Mouse (Mus musculus) megakaryocyte-erythroid progenitor cell, adult 5-6 weeks (primary cell): Measurements from ENCODE around the gene Fdx1. TPM values are rescaled to one million over a fixed set of nuclear protein-coding genes. Genes with fewer than 3 reads are reported as not detected.

Experiments used
- ATAC-seq: replicated peaks from 2 replicates; pipeline ENCODE4 v1.8.0; 2016; ENCODE audit warnings: mild to moderate bottlenecking, inconsistent platforms; ENCODE audit not compliant: severe bottlenecking, poor library complexity, low FRiP score, low TSS enrichment
- total RNA-seq, 2 experiments: library from RNA; stranded (forward) in 1 of 2; stranded (reverse) in 1 of 2; fragments of 200-1000, 215-1000 nt in 1 of 2; fragments of >200 nt in 1 of 2; fragmentation: Nextera tagmentation in 1 of 2; gene quantifications; 2 replicates each; pipeline ENCODE4 v1.2.3; 2014 to 2017

Gene Fdx1
- total RNA-seq, 2 experiments from 2014 or later = 1.3 to 16.5 TPM

DNA sequence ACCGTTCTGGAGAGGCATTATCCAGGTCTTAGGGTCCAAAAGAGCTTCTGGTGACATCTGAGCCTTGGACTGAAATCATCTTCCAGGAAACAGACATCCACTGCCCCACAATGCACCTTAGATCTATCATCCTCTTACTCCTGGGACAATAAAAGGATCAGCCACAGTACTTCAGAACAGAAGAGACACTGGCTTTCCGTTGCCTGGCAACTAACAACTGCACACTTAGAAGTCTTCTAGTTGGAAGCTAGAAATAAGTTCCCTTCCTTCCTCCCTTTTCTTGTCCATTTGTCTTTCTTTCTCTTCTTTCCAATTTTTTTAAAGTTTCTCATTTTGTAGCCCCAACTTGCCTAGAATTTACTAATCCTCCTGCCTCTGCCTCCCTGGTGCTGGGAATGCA lies 40.6 kb downstream of the Fdx1 start:
- ATAC-seq = no peak

DNA sequence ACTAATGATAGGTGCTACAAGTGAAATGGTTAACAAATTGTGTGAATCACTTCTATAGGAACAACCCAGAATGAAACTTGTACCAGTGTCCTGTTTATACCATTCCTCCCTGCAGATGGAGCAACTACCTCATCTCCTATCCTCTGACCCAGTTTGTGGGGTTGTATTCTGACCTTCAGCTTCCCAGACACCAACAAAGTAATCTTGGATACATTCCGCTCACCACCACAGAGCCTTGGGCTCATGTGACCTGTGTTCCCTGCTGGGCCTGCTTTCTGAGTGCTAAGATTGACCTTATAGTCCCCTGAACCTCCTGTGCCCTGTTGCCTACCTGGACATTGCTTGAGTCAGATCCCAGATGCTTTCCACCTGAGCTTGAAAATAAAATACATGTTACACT lies 47.8 kb downstream of the Fdx1 start:
- no peak for ATAC-seq

DNA sequence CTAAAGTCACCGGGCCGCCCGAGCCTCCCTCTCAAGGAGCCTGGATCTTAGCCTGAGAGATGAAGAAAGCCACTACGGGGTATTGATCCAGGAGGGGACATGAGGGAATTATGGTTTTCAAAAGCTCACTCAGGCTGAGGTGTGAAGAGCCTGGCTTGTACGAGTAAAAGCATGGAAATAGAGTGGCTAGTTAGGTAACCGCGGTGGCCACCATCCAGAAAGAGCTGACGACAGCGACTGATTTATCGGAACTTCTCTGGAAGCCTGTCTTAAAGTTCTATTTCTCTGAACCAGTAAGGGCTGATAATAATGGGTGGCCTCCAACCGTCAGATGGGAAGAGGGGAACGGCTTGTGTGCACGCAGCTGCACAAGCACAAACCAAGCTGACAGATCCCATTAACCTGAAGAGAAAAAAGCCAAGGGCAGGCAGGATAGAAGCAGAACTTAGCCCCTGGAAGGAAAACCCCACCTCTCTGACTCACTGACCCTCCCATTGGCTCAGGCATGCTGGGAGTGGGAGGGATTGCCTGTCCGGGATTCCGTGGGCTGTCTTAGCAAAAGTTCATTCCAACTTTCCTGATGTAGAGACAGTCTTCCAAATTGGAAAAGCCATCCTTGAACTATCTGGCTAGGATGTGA lies 48.8 kb downstream of the Fdx1 start:
- ATAC-seq = no peak

DNA sequence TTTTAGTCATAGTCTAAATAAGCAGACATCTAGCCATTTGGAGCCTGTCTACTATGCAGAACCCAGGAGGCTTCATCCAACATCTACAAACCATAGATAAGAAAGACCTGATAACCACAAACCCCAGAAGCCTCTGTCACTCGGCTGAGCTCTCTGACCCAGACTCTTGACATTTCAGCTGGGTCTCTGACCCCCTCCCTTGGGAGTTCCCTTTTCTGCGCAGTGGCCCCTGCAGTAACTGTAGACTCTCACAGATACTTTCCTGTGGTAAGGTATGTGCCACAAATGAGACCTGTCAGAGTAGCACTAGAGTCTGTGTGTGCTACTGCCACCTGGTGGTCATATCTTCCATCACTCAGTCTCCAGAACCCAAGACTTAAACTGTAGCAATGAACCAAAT lies 54.5 kb downstream of the Fdx1 start:
- peak; percentile 94 for ATAC-seq

DNA sequence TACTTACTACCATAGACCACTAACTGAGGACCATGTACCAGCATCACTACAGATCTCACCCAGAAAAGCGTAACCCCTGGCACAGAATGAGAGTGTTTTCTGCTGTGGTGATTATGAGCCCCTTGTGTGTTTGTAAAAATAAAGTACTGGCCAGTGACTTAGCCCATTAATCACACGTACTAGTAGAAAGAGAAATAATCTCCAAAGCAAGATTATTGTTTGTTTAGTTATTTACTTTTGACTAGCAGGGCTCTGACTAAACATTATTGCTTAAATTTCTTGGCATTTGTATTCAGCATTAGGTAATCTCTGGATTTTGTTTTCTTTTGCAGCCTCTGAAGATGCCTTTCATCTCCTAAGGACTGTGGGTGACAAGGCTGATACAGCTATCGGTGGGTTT lies 55.1 kb downstream of the Fdx1 start:
- ATAC-seq = no peak

DNA sequence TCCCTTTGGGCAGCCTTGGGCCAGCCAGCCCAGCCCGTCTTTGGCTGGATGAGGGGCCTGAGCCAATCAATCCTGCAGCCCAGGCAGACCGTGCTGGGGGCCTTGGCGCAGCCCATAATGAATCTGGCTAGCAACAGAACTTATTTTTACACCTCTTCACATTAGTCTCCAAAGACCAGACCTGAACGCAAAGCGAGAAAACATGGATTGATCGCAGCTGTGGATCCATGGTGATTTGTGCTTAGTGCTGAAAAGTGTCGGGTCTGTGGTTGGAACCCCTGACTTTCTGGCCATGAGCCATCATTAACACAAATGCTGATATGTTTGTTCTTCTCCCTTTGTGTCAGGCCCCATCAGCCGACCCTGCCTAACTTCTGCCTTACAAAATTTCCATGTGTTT lies 56.4 kb downstream of the Fdx1 start:
- ATAC-seq = no peak

Other genes starting within 250 kb of the Fdx1 start
- gene Arhgap20, start 198.2 kb downstream of the Fdx1 start, total RNA-seq (2014; fragmentation: Nextera tagmentation) = 0.37 TPM in 1 of 2 replicates, not detected in the other
- not detected in 2 replicates for gene Arhgap20, start 198.2 kb downstream of the Fdx1 start, total RNA-seq (2017)
- gene Rdx, start 83.6 kb upstream of the Fdx1 start, total RNA-seq (2014; fragmentation: Nextera tagmentation) = 87.6 and 103 TPM in 2 replicates
- gene Rdx, start 83.6 kb upstream of the Fdx1 start, total RNA-seq (2017) = 320 and 325 TPM in 2 replicates
- 1.5 and 2.6 TPM in 2 replicates for gene Zc3h12c, start 205.0 kb upstream of the Fdx1 start, total RNA-seq (2014; fragmentation: Nextera tagmentation)
- gene Zc3h12c, start 205.0 kb upstream of the Fdx1 start, total RNA-seq (2017) = 2.2 and 3.5 TPM in 2 replicates